Mouse (Mus musculus): ENCODE measurements around the gene Cyb5r3.

Gene Cyb5r3

GRCm38 (mm10) chr15:83172492-83173429 lies at the start of gene Cyb5r3:
TSS of gene Cyb5r3 (minus strand) at chr15:83172592.
- no peak for DNase-seq (ENCODE audit: low spot score)

- DNase-seq (ENCODE audit: low spot score), result no peak
These were observed 49.3 kb upstream of the Cyb5r3 start for GRCm38 (mm10) chr15:83221721-83222120.

GRCm38 (mm10) chr15:83220368-83221013 lies 48.1 kb upstream of the Cyb5r3 start:
- DNase-seq (ENCODE audit: low spot score), result no peak

- no peak for DNase-seq (ENCODE audit: low spot score)
These were observed 43.2 kb upstream of the Cyb5r3 start for GRCm38 (mm10) chr15:83215322-83216216.

- no peak for DNase-seq (ENCODE audit: low spot score)
These were observed 37.8 kb upstream of the Cyb5r3 start for GRCm38 (mm10) chr15:83210229-83210628.

- no peak for DNase-seq (ENCODE audit: low spot score)
These were observed 37.3 kb upstream of the Cyb5r3 start for GRCm38 (mm10) chr15:83209719-83210118.

- no peak for DNase-seq (ENCODE audit: low spot score)
These were observed 36.8 kb upstream of the Cyb5r3 start for GRCm38 (mm10) chr15:83209092-83209695.

GRCm38 (mm10) chr15:83204731-83205451 lies 32.5 kb upstream of the Cyb5r3 start:
- no peak for DNase-seq (ENCODE audit: low spot score)

- no peak for DNase-seq (ENCODE audit: low spot score)
These were observed 30.0 kb upstream of the Cyb5r3 start for GRCm38 (mm10) chr15:83202412-83202811.

GRCm38 (mm10) chr15:83193413-83193812 lies 21.0 kb upstream of the Cyb5r3 start:
- DNase-seq (ENCODE audit: low spot score), result no peak

- no peak for DNase-seq (ENCODE audit: low spot score)
These were observed 10.0 kb upstream of the Cyb5r3 start for GRCm38 (mm10) chr15:83182351-83182750.

- no peak for DNase-seq (ENCODE audit: low spot score)
These were observed 9.5 kb upstream of the Cyb5r3 start for GRCm38 (mm10) chr15:83181800-83182330.

- no peak for DNase-seq (ENCODE audit: low spot score)
These were observed 7.6 kb upstream of the Cyb5r3 start for GRCm38 (mm10) chr15:83180004-83180403.

- no peak for DNase-seq (ENCODE audit: low spot score)
These were observed 4.3 kb upstream of the Cyb5r3 start for GRCm38 (mm10) chr15:83176653-83177052.

- no peak for DNase-seq (ENCODE audit: low spot score)
These were observed 1.8 kb upstream of the Cyb5r3 start for GRCm38 (mm10) chr15:83173914-83174884.

- DNase-seq (ENCODE audit: low spot score), result peak; percentile 96
These were observed 495 bp downstream of the Cyb5r3 start for GRCm38 (mm10) chr15:83171712-83172481.

- DNase-seq (ENCODE audit: low spot score), result no peak
These were observed 1.3 kb downstream of the Cyb5r3 start for GRCm38 (mm10) chr15:83170956-83171659.

Data from testis, postnatal 14 days (tissue).